Mouse (Mus musculus) CH12.LX (cell line): ENCODE results near the gene Mpl. TPM values are rescaled to one million over a fixed set of nuclear protein-coding genes. Genes with fewer than 3 reads are reported as not detected.

Experiments used
- DNase-seq: peaks from one replicate; pipeline ENCODE4 v3.0.0-alpha.2; 2013; ENCODE audit errors: extremely low read depth
- H3K27ac ChIP-seq: 2 replicates; pipeline ENCODE4 v1.5.1; 2012; ENCODE audit warnings: low read depth, mild to moderate bottlenecking, control low read depth, moderate library complexity; ENCODE audit not compliant: insufficient read depth
- H3K27me3 ChIP-seq: replicated peaks from 2 replicates; pipeline ENCODE3; 2012; ENCODE audit warnings: inconsistent platforms
- H3K36me3 ChIP-seq, 2 experiments: replicated peaks in 1 of 2; 2 replicates each; pipeline versions ENCODE3 to v1.6.1; 2012; ENCODE audit warnings: inconsistent platforms in 1 of 2, low read length in 1 of 2, mild to moderate bottlenecking in 1 of 2, mixed read lengths in 1 of 2, moderate library complexity in 1 of 2; ENCODE audit not compliant: control insufficient read depth in 1 of 2, insufficient read depth in 1 of 2
- H3K4me1 ChIP-seq, 2 experiments: 2 replicates each; pipeline ENCODE4 v1.6.1; 2012; ENCODE audit warnings: inconsistent platforms in 1 of 2, moderate library complexity in 1 of 2; ENCODE audit not compliant: insufficient read depth in 2 of 2, control insufficient read depth in 1 of 2
- H3K4me2 ChIP-seq: 2 replicates; pipeline ENCODE4 v1.6.1; 2012; ENCODE audit warnings: low read depth, mild to moderate bottlenecking, control low read depth; ENCODE audit not compliant: poor library complexity, insufficient read depth, severe bottlenecking
- H3K4me3 ChIP-seq, 3 experiments: fragments of 150-350 bp in 1 of 3; sonication (generic) in 1 of 3; replicated peaks in 1 of 3; 2 replicates each; pipeline versions ENCODE3 to v1.5.1; 2011 to 2012; ENCODE audit warnings: low read depth in 2 of 3, low read length in 2 of 3, mild to moderate bottlenecking in 2 of 3, moderate library complexity in 2 of 3, control low read depth in 1 of 3, improper control_type of control experiment in 1 of 3, inconsistent platforms in 1 of 3, mixed read lengths in 1 of 3; ENCODE audit not compliant: poor library complexity in 1 of 3
- H3K79me2 ChIP-seq: replicated peaks from 2 replicates; pipeline ENCODE4 v1.6.1; 2012; ENCODE audit warnings: mild to moderate bottlenecking, moderate library complexity; ENCODE audit not compliant: control insufficient read depth, poor library complexity, insufficient read depth, severe bottlenecking; ENCODE audit errors: extremely low read depth
- H3K9ac ChIP-seq: 2 replicates; pipeline ENCODE4 v1.6.1; 2012; ENCODE audit warnings: low read depth, mild to moderate bottlenecking, control low read depth, moderate library complexity; ENCODE audit not compliant: insufficient read depth
- H3K9me3 ChIP-seq: replicated peaks from 2 replicates; pipeline ENCODE3; 2012; ENCODE audit warnings: low read length, inconsistent platforms, mixed read lengths
- BHLHE40 ChIP-seq: IDR thresholded peaks from 2 replicates; pipeline ENCODE4 v1.6.1; 2011; ENCODE audit warnings: mild to moderate bottlenecking, low read depth, low read length, improper control_type of control experiment
- CHD1 ChIP-seq: IDR thresholded peaks from 2 replicates; pipeline ENCODE4 v1.6.1; 2012; ENCODE audit warnings: low read depth, low read length, improper control_type of control experiment, inconsistent platforms
- CHD2 ChIP-seq: IDR thresholded peaks from 2 replicates; pipeline ENCODE4 v1.6.1; 2011; ENCODE audit warnings: low read length, improper control_type of control experiment
- E2F4 ChIP-seq: IDR thresholded peaks from 2 replicates; pipeline ENCODE4 v1.6.1; 2011; ENCODE audit warnings: low read depth, low read length, improper control_type of control experiment; ENCODE audit not compliant: insufficient replicate concordance
- ELF1 ChIP-seq: IDR thresholded peaks from 2 replicates; pipeline ENCODE4 v1.6.1; 2014; ENCODE audit warnings: low read depth, mild to moderate bottlenecking, inconsistent platforms, low read length, improper control_type of control experiment
- EP300 ChIP-seq: IDR thresholded peaks from 2 replicates; pipeline ENCODE4 v1.6.1; 2011; ENCODE audit warnings: low read length, improper control_type of control experiment
- GABPA ChIP-seq: IDR thresholded peaks from 2 replicates; pipeline ENCODE4 v1.6.1; 2012; ENCODE audit warnings: low read depth, low read length, improper control_type of control experiment, inconsistent platforms; ENCODE audit not compliant: insufficient replicate concordance
- IRF4 ChIP-seq: IDR thresholded peaks from 2 replicates; pipeline ENCODE4 v1.6.1; 2014; ENCODE audit warnings: low read depth, mild to moderate bottlenecking, inconsistent platforms, low read length, improper control_type of control experiment
- JUN ChIP-seq: IDR thresholded peaks from 2 replicates; pipeline ENCODE4 v1.6.1; 2011; ENCODE audit warnings: low read depth, mild to moderate bottlenecking, low read length, improper control_type of control experiment, moderate library complexity; ENCODE audit not compliant: insufficient read depth
- JUND ChIP-seq: conservative IDR thresholded peaks from 2 replicates; pipeline ENCODE4 v1.6.1; 2011; ENCODE audit warnings: low read depth, low read length, improper control_type of control experiment
- MAFK ChIP-seq: IDR thresholded peaks from 2 replicates; pipeline ENCODE4 v1.6.1; 2011; ENCODE audit warnings: low read length, improper control_type of control experiment; ENCODE audit not compliant: insufficient replicate concordance
- MAX ChIP-seq: IDR thresholded peaks from 2 replicates; pipeline ENCODE4 v1.6.1; 2011; ENCODE audit warnings: low read length, improper control_type of control experiment
- MAZ ChIP-seq: IDR thresholded peaks from 2 replicates; pipeline ENCODE4 v1.6.1; 2012; ENCODE audit warnings: low read depth, mild to moderate bottlenecking, inconsistent platforms, low read length, improper control_type of control experiment, moderate library complexity
- MXI1 ChIP-seq: IDR thresholded peaks from 2 replicates; pipeline ENCODE4 v1.6.1; 2011; ENCODE audit warnings: mild to moderate bottlenecking, low read depth, low read length, improper control_type of control experiment
- MYC ChIP-seq: IDR thresholded peaks from 2 replicates; pipeline ENCODE4 v1.6.1; 2011; ENCODE audit warnings: low read depth, mild to moderate bottlenecking, improper control_type of control experiment, low read length
- NELFE ChIP-seq: IDR thresholded peaks from 2 replicates; pipeline ENCODE4 v1.6.1; 2011; ENCODE audit warnings: low read depth, low read length, improper control_type of control experiment
- NRF1 ChIP-seq: IDR thresholded peaks from 2 replicates; pipeline ENCODE4 v1.6.1; 2014; ENCODE audit warnings: low read depth, mild to moderate bottlenecking, inconsistent platforms, low read length, improper control_type of control experiment, moderate library complexity
- POLR2A ChIP-seq: IDR thresholded peaks from 2 replicates; pipeline ENCODE4 v1.6.1; 2011; ENCODE audit warnings: low read depth, mild to moderate bottlenecking, improper control_type of control experiment, low read length
- POLR2AphosphoS2 ChIP-seq: IDR thresholded peaks from 2 replicates; pipeline ENCODE4 v1.6.1; 2011; ENCODE audit warnings: low read depth, low read length, improper control_type of control experiment
- RAD21 ChIP-seq: IDR thresholded peaks from 2 replicates; pipeline ENCODE4 v1.6.1; 2011; ENCODE audit warnings: low read depth, mild to moderate bottlenecking, low read length, improper control_type of control experiment, moderate library complexity
- SMC3 ChIP-seq: IDR thresholded peaks from 2 replicates; pipeline ENCODE4 v1.6.1; 2011; ENCODE audit warnings: low read depth, low read length, improper control_type of control experiment
- TBP ChIP-seq: conservative IDR thresholded peaks from 2 replicates; pipeline ENCODE4 v1.6.1; 2011; ENCODE audit warnings: low read depth, low read length, improper control_type of control experiment
- TCF12 ChIP-seq: IDR thresholded peaks from 2 replicates; pipeline ENCODE4 v1.6.1; 2014; ENCODE audit warnings: low read depth, mild to moderate bottlenecking, inconsistent platforms, low read length, improper control_type of control experiment
- UBTF ChIP-seq: IDR thresholded peaks from 2 replicates; pipeline ENCODE4 v1.6.1; 2012; ENCODE audit warnings: low read depth, mild to moderate bottlenecking, inconsistent platforms, low read length, improper control_type of control experiment, moderate library complexity
- USF2 ChIP-seq: conservative IDR thresholded peaks from 2 replicates; pipeline ENCODE4 v1.6.1; 2011; ENCODE audit warnings: low read depth, low read length, improper control_type of control experiment
- ZC3H11A ChIP-seq: IDR thresholded peaks from 2 replicates; pipeline ENCODE4 v1.6.1; 2012; ENCODE audit warnings: low read depth, mild to moderate bottlenecking, inconsistent platforms, low read length, improper control_type of control experiment
- ZMIZ1 ChIP-seq: IDR thresholded peaks from 2 replicates; pipeline ENCODE4 v1.6.1; 2012; ENCODE audit warnings: low read depth, mild to moderate bottlenecking, inconsistent platforms, low read length, improper control_type of control experiment
- dilution Hi-C: fragments of 300-500 bp; cut with MboI; formaldehyde crosslinking; loops from 2 replicates; pipeline ENCODE4 v1.14.3; 2020; ENCODE audit warnings: low sequenced_read_pairs; ENCODE audit not compliant: extremely low pct_unique_long_range_greater_than_20kb, extremely low pct_ligation_motif_present
- in situ Hi-C: fragments of 300-500 bp; cut with MboI; formaldehyde crosslinking; loops from 3 replicates; pipeline ENCODE4 v1.14.3; 2019; ENCODE audit warnings: low sequenced_read_pairs, low pct_ligation_motif_present, low pct_unique_long_range_greater_than_20kb, mixed read lengths
- polyA plus RNA-seq: library from polyadenylated mRNA; unstranded; fragments of >175 nt; gene quantifications from 2 replicates; pipeline ENCODE4 v1.2.1, GENCODE M21; 2012; ENCODE audit warnings: low read depth; ENCODE audit not compliant: insufficient read length
- total RNA-seq, 2 experiments: library from RNA; depleted of rRNA; stranded (reverse); fragments of 300-350 nt in 1 of 2; fragments of >200 nt in 1 of 2; gene quantifications; 2 replicates each; pipeline ENCODE4 v1.2.3; 2012 to 2014

Gene Mpl
- total and polyA plus RNA-seq, 3 experiments, result not detected

DNA sequence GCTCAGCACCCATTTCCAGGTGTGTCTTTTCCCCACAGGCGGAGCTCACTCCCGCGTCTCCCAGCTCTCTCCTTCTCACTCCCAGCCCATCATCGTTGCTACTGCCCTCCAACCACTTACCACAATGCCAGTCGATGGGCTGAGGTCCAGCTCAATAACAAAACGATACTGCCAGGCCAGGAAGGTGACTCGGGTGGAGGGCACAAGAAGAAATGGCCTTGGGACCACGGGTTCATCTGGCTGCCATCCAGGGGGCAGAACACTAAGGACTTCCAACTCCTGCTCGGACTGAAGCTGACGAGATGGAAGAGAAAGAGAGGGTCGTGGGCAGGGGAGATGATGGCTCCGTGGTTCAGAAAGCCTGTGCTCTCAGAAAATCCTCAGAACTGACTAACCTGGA is 54.6 kb downstream of the Mpl start:
- Histone ChIP-seq H3K9ac (no peak overlapping the region), H3K4me2 (no peak overlapping the region), H3K4me3 (no peak overlapping the region), H3K36me3 (peaks cover 52 to 82% of the 10 kb centered on the region in 2 experiments), H3K27ac (no peak overlapping the region), H3K4me1 (peaks cover 0 to 7% of the 10 kb centered on the region in 2 experiments; a peak in 1 of 4 replicates), H3K9me3 (no peaks in the 10 kb centered on the region), H3K27me3 (no peaks in the 10 kb centered on the region), H3K79me2 (peaks cover 6% of the 10 kb centered on the region)
- dilution Hi-C loops (no loop called here), in situ Hi-C loops (no loop called here)
- TF ChIP-seq IRF4 (no peak), E2F4 (no peak), ZMIZ1 (no peak), BHLHE40 (no peak), MYC (no peak), JUN (no peak), ELF1 (no peak), GABPA (no peak), NRF1 (no peak), MAFK (no peak), CHD2 (no peak), NELFE (no peak), SMC3 (no peak), MAZ (no peak), POLR2AphosphoS2 (no peak), TBP (no peak), POLR2A (no peak), USF2 (no peak), MXI1 (no peak)
- no peak for DNase-seq

- Histone ChIP-seq H3K9ac (no peak overlapping the region), H3K4me3 (no peak overlapping the region), H3K36me3 (peaks cover 59 to 84% of the 10 kb centered on the region in 2 experiments), H3K27me3 (no peaks in the 10 kb centered on the region), H3K4me2 (no peak overlapping the region), H3K9me3 (no peaks in the 10 kb centered on the region), H3K4me1 (no peaks in the 10 kb centered on the region), H3K27ac (no peak overlapping the region), H3K79me2 (no peaks in the 10 kb centered on the region)
- no peak for DNase-seq
- dilution Hi-C loops, result no loop called here
- no peak for TF ChIP-seq ZC3H11A
- no peak for TF ChIP-seq EP300
- TF ChIP-seq MAFK, result no peak
- no peak for TF ChIP-seq E2F4
- no peak for TF ChIP-seq CHD1
- TF ChIP-seq RAD21, result no peak
- no peak for TF ChIP-seq BHLHE40
- TF ChIP-seq MAZ, result no peak
- TF ChIP-seq JUN, result no peak
- no peak for TF ChIP-seq TCF12
- no peak for TF ChIP-seq MAX
- no peak for TF ChIP-seq NRF1
- no peak for TF ChIP-seq POLR2AphosphoS2
- TF ChIP-seq UBTF, result no peak
- TF ChIP-seq ELF1, result no peak
- TF ChIP-seq ZMIZ1, result no peak
- no peak for TF ChIP-seq MYC
- TF ChIP-seq JUND, result no peak
- in situ Hi-C loops, result no loop called here
These were observed 55.4 kb downstream of the Mpl start for GRCm38 (mm10) chr4:118401918-118402317.
